Mouse (Mus musculus) kidney, postnatal 25 days (tissue): ENCODE data around the gene C5ar2.

Source experiments
- DNase-seq, 2 experiments: peaks; one replicate each; pipeline ENCODE4 v3.0.0; 2021; ENCODE audit warnings: mixed read lengths in 2 of 2

Gene C5ar2

DNA sequence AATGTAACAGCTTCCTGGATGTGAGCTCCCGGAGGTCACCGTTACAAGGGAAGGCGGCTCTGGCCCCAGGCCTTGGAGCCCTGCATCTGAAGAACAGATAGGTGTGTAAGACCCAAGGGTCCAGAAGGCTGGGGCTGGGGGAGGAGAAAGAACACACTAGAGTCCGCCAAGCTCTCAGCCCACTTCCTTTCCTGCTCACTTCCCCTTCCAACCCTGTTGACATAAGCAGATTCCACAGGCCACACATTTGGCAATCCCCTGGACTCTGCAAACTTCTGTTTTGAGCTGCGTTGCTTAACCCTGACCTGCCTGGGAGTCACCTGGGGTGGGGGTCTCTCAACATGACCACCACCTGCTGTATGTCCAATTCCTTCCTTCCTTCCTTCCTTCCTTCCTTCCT lies at the start of gene C5ar2:
C5ar2 (minus strand) TSS at position 88 of the 400 bp plus-strand sequence.
- DNase-seq, result no peak

- DNase-seq, result no peak
Measured at GRCm38 (mm10) chr7:16287791-16288190, 43.8 kb upstream of the C5ar2 start.

DNA sequence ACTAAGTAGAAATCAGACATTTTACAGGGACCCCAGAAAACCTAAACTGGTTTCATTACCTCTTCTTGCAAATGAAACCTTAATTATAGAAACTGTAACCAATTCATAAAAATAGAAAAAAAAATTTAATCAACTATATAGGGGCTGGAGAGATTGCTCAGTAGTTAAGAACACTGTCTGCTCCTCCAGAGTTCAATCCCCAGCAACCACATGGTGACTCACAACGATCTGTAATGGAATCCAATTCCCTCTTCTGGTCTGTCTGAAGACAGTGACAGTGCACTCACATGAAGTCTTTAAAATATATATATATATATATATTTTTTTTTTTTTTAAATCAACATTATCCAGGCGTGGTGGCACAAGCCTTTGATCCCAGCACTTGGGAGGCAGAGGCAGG lies 43.1 kb upstream of the C5ar2 start:
- DNase-seq, result no peak

GRCm38 (mm10) chr7:16286026-16286961 lies 42.3 kb upstream of the C5ar2 start, which contains the start of gene Ccdc9:
Ccdc9 (minus strand) TSS chr7:16286795.
- DNase-seq, result peak; percentile 100

DNA sequence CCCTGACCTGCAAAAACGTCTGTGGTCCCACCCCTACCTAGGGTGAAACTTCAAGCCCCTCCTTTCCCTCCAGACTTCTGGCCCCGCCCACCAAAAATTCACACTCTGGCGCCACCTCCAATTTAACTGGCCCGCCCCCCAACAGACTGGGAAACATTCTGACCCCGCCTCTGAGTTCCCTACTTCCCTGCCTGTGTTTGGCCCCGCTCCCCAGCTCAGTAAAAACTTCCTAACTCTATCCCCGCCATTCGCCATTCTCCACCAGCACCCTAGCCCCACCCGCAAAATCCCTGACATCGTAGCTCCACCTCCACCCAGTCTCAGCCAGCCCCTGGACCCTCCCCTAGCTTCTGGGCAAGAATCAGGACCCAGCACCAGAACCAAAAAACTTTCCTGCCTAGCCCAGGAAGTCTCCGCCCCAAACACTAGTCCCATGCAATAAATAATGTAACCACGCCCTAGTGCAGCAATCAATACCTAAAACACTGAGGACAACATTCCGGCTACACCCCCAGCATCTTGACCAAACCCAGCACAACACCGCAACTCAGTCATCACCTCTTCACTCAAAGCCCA lies 41.6 kb upstream of the C5ar2 start:
- DNase-seq, result peak; percentile 86 to 89

GRCm38 (mm10) chr7:16284904-16285303 lies 41.0 kb upstream of the C5ar2 start:
- no peak for DNase-seq

DNA sequence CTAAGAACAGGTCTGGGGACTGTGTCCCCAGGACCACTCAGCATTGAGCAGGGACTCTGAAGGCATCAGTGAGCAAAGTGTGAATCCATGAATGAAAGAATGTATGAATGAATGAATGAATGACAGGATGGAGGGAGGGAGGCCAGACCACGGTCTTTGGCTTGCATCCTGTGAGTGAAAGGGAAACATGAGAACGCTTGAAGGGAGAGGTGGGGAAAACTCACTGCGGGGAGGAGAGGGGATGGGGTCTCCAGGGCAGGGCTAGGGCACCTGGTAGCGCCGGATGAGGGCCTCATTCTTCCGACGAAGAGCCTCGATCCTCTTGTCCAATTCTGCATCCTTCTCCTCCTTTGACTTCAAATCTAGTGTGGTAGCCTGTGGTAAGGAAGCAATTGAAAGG lies 40.0 kb upstream of the C5ar2 start:
- DNase-seq, result peak in 1 of 2 experiments; percentile 33

GRCm38 (mm10) chr7:16282334-16282733 lies 38.4 kb upstream of the C5ar2 start:
- peak in 1 of 2 experiments; percentile 29 for DNase-seq

GRCm38 (mm10) chr7:16280721-16281120 lies 36.8 kb upstream of the C5ar2 start:
- DNase-seq, result no peak

GRCm38 (mm10) chr7:16274922-16275890 lies 31.3 kb upstream of the C5ar2 start:
- peak; percentile 14 to 47 for DNase-seq

- peak; percentile 77 to 92 for DNase-seq
Measured at GRCm38 (mm10) chr7:16273766-16274140, 29.8 kb upstream of the C5ar2 start.

DNA sequence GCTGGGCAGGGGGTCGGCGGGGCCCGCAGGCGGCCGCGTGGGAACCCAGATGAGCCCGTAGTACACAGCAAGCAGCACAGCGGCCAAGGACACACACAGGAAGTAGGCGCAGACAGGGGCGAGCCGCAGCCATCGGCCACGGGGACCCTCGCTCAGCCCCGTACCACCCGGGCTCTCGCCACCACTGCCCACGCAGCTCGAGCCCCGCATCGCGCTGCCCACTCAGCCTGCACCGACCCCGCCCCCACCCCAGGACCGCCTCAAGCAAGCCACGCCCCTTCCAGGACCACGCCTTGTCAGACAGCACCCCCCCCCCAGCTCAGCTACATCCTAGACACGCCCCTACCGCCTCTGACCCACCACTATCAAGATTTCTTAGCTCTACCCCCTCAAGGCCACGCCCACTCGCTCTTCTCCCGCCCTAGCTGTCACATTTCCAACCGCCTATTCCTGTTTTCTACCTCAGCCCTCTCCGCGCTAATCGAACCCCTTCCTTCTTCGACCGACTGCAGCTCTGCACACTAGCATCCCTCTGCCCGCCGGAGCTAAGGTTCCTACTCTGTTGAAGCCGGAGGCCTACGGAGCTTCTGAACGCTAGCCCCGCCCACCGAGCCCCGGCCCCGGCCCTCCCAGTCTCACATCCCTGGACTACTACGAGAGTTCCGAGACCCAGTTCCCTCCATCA lies 29.3 kb upstream of the C5ar2 start, which contains the start of gene Inafm1:
Inafm1 (minus strand) TSS at position 537 of the 685 bp plus-strand sequence.
- peak; percentile 96 for DNase-seq

DNA sequence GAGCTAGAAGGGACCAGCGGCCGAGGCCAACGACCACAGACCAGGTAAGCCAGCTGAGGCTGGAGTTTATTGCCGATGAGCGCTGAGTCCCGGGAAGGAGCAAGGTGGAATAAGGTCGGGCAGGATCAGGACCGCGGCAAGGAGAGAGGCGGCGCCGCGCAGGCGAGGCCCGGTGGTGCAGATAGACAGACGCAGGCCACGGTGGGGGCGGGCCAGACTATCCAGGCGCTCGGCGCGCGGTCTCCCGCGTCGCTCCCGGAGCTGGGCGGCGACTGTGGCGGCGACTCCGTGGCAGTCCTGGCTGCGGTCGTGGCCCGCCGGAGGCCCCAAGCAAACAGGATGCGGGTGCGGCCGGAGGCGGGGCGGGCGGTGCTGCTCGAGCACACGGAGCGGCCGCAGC lies 28.7 kb upstream of the C5ar2 start:
- DNase-seq, result peak; percentile 76 to 89

DNA sequence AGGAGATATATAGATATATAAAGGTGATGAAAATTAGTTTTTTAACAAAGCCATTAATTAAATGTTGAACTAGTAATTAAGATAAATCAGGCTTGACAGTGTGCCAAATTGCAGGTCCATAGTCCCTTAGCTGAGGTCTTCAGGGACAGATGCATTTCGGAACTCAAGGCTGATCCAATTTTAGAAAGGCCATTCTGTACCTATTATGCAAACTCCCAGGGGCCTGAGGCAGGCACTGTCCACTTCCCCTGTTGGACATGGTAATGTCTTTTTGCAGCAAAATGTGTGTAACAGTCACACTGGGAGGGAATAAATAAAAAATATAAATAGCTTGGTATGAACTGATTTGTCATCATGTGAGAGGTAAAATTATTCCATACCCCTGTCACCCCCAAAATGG lies 27.2 kb upstream of the C5ar2 start:
- DNase-seq, result no peak

DNA sequence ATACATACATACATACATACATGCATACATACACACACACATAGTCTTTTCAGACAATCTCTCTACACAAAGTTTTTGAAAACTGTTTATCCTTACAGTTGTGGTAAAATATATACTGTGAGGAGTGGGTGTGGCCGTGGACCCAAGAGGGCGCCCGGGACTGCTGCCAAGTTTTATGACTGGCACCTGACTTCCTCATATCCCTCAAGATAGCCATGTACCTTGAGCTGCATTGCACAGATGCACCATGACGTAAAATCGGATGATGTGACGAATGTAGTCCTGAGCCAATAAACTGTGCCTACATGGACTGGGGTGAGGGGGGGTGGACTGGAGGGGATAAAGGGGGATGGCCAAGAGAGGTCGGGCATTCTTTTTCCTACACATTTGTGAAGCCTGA lies 22.6 kb upstream of the C5ar2 start:
- DNase-seq, result peak in 1 of 2 experiments; percentile 31

DNA sequence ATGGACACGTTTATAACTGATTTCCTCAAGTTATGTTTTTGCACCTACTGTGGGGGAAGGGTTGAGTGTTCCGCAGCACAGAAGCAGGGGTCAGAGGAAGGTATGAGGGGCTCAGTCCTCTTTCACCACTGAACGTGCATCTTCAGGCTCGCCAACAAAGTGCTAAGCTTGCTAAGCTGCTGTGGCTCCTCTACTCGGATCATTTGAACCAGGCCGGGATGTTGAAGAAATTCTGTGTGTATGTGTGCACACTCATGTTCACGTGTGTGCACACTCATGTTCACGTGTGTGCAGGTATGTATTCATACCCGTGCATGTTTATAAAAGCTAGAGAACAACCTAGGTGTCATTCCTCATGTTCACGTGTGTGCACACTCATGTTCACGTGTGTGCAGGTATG lies 21.9 kb upstream of the C5ar2 start:
- DNase-seq, result no peak

GRCm38 (mm10) chr7:16263843-16264242 lies 19.9 kb upstream of the C5ar2 start:
- DNase-seq, result no peak

DNA sequence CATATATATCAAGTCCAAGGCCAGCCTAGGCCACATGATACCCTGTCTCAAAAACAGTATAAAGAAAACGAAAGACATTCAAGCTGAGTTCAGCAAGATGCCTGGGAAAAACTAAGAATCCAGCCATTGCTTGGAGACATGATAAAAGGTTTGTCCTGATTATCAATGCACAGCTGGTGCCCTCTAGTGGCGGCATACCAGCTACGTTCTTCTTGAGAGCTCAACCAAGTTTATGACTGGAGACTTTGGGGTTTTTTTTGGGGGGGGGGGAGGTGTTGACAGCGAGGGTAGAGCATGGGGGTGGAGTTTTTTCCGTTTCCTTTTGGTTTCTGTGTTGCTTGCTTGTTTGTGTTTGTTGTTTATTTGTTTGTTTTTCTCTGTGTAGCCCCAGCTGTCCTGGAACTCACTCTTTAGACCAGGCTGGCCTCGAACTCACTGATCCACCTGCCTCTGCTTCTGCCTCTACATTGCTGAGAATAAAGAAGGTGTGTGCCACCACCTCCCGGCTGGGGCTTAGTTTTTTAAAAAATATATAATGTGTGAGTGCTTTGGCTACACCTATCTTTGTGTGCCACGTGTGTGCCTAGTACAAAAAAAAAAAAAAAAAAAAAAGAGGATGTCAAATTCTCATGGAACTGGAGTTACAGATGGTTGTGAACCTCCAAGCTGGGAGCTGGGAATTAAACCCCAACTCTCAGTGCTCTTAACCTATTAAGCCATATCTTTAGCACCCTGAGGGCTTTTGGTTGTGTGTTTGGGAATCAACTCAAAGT lies 19.2 kb upstream of the C5ar2 start:
- peak; percentile 82 to 95 for DNase-seq

GRCm38 (mm10) chr7:16261097-16261496 lies 17.1 kb upstream of the C5ar2 start:
- no peak for DNase-seq

GRCm38 (mm10) chr7:16259110-16259590 lies 15.2 kb upstream of the C5ar2 start, which contains the start of gene C5ar1:
C5ar1 (minus strand) TSS chr7:16259540.
- no peak for DNase-seq

- no peak for DNase-seq
Measured at GRCm38 (mm10) chr7:16257830-16258229, 13.9 kb upstream of the C5ar2 start.
